Mouse (Mus musculus) leukemia stem cell, adult 10-12 weeks (primary cell): ENCODE data around the gene St13. TPM values are rescaled to one million over a fixed set of nuclear protein-coding genes. Genes with fewer than 3 reads are reported as not detected.

Source experiments
- polyA plus RNA-seq: library from polyadenylated mRNA; stranded (reverse); fragments of >175 nt; gene quantifications from 2 replicates; pipeline ENCODE4 v1.2.3, GENCODE M21; 2012; ENCODE audit warnings: low replicate concordance

Gene St13
- polyA plus RNA-seq = 65.5 and 67.3 TPM in 2 replicates

GRCm38 (mm10) chr15:81399638-81400315 lies at the start of gene St13, which contains the start of gene Xpnpep3:
Gene St13, minus strand, starts transcription at chr15:81400077.
Gene Xpnpep3, plus strand, starts transcription at chr15:81400138.

GRCm38 (mm10) chr15:81408199-81408598 lies 8.3 kb upstream of the St13 start, which contains the start of gene Dnajb7:
Gene Dnajb7, minus strand, starts transcription at chr15:81408299.

GRCm38 (mm10) chr15:81360345-81361021 lies 39.4 kb downstream of the St13 start, which contains the start of gene Slc25a17:
Gene Slc25a17, minus strand, starts transcription at chr15:81360812.

Other genes starting within 250 kb of the St13 start
- 45.3 and 47.5 TPM in 2 replicates for gene Mrtfa, start 209.3 kb downstream of the St13 start, polyA plus RNA-seq
- not detected in 2 replicates for gene Mchr1, start 164.6 kb downstream of the St13 start, polyA plus RNA-seq
- 3.2 and 4.3 TPM in 2 replicates for gene Slc25a17, start 39.3 kb downstream of the St13 start, polyA plus RNA-seq
- 0.30 and 1.0 TPM in 2 replicates for gene Xpnpep3, start 61 bp upstream of the St13 start, polyA plus RNA-seq
- not detected in 2 replicates for gene Dnajb7, start 8.2 kb upstream of the St13 start, polyA plus RNA-seq
- gene Rbx1, start 66.2 kb upstream of the St13 start, polyA plus RNA-seq = 0.99 and 7.9 TPM in 2 replicates
- gene Ep300, start 185.3 kb upstream of the St13 start, polyA plus RNA-seq = 33.1 and 40.7 TPM in 2 replicates